Mouse (Mus musculus): Measurements from ENCODE around the gene Zc3h7b.

The Zc3h7b gene

DNA sequence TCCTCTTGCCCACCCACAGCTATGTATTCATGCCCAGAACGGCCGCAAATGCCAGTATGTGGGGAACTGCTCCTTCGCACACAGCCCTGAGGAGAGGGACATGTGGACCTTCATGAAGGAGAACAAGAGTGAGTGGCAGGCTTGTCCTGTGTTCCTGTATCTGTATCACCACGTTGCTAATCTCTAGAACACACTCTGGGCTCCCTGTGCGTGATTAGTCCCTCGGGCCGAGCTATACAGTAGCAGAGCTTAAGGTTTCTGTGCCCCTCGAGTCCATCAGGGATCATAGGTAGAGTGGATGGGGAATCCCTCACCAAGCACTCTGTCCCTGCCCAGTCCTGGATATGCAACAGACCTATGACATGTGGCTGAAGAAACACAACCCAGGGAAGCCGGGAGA is 47.6 kb downstream of the Zc3h7b start:
- DNase-seq (ENCODE audit: low spot score in 2 of 2): no peak

DNA sequence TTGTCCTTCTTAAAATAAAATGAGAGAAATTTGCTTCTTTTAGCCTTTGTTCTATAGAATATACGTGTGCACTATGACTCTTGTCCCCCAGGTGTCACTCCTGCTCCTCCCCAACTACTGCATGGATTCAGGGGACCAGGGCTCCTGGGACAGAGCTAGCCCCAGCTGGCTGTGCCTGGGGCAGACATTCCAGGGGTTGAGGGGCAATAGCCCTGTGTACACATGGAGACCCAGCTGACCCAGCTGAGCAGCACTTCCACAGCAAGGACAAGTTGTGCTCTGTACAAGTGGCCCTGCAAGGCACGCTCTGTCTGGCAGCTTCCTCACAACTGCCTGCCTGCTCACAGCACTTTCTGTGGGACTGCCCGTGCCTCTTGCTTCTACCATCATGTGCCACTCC is 51.4 kb downstream of the Zc3h7b start:
- no peak for DNase-seq (ENCODE audit: low spot score in 2 of 2)

DNA sequence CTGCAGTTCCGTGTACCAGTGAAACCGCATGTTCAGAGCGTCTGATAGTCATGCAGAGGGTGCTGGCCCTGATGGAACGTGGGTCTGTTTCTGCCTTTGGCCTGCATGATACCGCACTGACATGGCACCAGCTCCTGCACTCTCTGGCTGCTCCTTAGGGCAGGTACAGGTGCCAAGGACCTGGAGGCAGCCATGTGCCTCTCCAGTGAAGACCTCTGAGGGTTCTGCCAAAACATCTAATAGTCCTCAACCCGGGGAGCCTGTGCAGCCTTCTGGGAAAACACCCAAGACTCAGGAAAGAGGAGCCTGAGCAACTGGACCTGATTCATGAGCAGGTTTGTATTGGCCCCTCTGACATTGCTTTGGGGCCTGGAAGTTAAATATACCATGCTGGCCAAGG is 53.0 kb downstream of the Zc3h7b start:
- no peak for DNase-seq (ENCODE audit: low spot score in 2 of 2)

DNA sequence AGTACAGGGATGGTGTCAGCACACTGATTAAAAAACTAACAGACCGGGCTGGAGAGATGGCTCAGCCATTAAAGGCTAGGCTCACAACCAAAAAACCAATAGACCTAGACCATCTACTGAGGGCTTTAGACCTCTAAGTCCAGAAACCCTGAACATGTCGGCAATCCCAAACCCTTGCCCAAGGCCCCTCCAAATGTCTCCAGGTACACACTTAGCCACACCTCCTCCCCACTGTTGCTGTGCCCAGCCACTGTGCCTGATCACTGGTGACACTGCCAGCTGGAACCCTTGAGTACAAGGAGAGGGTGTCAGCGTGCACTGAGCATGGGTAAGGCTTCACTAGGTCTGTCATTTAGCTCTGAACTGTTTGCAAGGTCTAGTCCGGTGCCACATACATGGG is 53.6 kb downstream of the Zc3h7b start:
- DNase-seq (ENCODE audit: low spot score in 2 of 2): no peak

DNA sequence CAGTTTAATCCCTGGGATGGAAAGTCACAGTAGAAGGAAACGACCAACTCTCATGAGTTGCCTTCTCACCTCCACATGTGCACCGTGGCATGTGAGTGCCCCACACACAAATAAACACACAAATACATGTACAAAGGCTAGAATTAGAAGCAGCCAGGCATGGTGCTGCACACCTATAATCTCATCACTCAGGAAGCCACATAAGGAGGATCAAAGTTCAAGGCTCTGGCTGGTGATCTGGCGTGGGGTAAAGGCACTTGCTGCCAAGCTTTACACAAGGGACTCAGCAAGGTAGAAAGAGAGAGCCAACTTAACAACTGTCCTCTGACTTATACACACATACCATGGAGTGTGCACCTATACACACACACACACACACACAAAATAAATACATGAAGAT is 55.5 kb downstream of the Zc3h7b start:
- DNase-seq (ENCODE audit: low spot score in 2 of 2): no peak

DNA sequence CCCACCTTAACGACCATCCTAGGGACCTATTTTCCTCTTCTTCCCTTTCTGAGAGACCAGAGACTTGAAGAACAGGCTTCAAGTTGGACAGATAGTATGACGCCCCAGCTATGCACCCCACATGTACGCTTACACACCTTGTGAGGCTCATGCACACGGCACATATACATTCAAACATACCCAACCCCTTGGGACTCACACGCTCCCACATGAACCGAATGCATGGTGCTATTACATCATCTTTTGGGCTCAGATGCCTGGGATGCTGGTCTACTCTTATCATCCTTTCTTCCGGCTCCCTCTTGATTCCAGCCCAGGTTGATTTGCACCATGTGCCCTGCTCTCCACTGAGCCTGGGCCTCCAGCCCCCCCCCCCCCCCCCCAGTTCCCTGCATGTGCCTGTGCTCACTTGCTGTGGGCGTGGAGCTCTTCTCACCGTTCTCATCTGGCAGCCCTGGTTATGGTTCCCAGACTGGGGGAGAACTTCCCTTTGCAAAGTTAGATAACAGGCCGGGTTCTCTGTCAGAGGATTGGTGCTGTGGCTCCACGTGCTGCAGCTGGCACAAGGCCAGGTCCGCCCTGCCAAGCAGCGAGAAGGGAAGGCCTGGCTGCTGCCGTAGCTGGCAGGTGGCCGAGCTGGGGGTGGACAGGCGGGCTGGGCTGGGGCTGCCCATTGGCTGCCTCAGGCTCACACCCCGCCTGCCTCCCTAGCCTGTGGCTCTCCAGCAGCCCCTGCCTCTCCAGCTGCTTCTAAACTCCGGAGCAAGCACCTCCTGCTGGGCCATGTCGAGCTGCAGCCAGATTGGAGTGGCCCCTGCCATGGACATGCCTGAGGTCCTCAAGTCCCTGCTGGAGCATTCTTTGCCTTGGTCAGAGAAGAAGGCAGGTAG is 57.4 kb downstream of the Zc3h7b start, which contains the start of gene Tef:
Gene Tef, plus strand, starts transcription at position 421 of the 890 bp plus-strand sequence.
- peak; percentile 98 to 99 for DNase-seq (ENCODE audit: low spot score in 2 of 2)

DNA sequence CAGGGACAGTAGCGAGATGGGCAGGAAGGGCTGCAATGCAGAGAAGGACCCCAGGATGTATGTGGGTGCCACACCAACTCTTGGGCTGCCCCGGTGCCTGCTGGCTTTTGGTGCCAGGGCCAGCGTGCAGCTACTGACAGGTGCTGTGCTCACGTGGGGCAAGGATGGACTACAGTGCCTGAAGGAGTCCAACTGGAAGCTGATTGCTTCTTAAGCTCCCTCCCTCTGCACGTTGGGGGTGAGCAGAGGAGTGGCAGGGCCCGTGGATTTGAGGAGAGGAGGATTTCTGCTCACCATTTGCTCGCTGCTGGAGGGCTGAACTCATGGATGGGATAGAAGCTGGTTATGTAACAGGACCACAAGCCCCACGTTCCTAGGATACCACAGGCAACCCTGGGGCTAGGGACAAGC is 58.1 kb downstream of the Zc3h7b start:
- DNase-seq (ENCODE audit: low spot score in 2 of 2): peak; percentile 72 to 76

DNA sequence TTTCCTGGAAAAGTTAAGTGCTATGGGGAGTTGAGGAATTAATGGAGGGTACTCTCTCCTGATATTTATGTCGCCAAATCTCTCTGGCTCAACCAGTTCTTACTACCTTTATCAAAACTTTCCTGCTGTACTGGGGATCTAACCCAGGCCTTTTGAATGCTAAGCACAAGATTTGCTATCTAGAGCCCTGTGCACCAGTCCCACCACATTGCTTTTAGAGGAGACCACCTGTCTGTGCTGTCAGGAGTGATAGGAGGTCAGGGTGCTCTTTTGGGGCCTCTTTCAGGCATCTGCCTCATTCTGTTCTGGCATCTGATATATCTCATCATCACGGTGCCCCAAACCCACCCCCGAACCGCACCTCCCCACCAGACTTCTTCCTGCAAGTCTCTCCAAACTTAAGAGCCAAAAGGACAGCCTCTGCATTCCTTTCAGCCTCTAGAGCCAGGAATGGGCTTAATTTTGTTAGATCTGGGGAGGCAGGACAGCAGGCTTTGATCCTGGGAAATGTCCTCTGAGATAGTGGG is 58.6 kb downstream of the Zc3h7b start:
- DNase-seq (ENCODE audit: low spot score in 2 of 2): no peak

DNA sequence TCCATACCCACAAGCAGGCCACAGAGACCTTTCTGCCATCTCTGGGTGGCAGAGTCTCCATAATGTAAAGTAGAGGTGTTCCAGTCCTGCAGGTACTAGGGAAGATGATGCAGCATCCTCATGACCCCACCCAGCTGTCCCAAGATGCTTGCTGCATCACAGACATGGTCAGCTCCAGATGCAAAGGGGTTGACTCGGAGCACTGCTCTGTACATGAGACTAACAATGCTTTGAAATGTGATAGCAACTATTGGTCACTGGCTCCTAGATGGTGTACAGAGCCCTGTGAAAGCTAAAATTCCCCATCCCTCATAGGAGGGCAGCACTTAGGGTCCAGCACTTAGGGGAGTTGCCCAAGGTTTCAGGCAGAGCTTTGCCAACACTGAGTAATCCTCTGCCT is 59.3 kb downstream of the Zc3h7b start:
- no peak for DNase-seq (ENCODE audit: low spot score in 2 of 2)

DNA sequence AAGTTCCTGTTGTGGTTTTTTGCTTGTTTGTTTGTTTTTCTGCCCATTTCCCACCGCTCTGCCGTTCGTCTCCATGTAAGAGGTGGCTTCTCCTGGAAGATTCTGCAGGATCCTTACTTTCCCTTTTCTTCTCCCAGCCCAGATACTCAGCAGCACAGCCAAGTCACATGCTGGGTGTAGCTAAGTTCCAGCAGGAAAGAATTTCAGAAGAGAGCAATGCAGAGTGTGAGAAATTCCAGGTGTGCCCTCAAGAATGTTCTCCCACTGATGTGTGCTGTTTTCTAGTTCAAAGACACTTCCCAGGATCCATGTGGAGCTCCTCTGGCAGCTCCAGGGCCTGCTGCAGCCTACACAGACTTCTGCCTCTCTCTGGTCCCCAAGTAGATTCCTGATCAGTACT is 60.0 kb downstream of the Zc3h7b start:
- no peak for DNase-seq (ENCODE audit: low spot score in 2 of 2)

DNA sequence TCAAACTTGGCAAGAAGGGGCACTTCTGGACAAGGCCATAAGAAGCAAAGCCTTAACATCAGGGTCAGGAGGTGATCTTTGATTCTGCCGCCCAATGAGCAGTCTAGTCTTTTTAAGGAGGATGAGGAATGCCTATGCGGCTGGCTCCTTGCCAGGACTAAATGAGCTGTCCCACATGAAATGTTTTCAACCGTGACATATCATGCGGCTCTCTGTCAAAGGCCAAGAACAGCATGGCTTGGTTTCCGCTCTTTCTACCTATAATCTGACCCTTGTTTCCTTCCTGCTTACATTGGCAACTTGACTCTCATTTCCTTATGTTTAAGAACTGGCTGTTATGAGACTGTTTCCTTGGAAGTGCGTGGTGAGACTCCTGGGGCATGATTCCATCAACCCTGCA is 60.8 kb downstream of the Zc3h7b start:
- DNase-seq (ENCODE audit: low spot score in 2 of 2): no peak

DNA sequence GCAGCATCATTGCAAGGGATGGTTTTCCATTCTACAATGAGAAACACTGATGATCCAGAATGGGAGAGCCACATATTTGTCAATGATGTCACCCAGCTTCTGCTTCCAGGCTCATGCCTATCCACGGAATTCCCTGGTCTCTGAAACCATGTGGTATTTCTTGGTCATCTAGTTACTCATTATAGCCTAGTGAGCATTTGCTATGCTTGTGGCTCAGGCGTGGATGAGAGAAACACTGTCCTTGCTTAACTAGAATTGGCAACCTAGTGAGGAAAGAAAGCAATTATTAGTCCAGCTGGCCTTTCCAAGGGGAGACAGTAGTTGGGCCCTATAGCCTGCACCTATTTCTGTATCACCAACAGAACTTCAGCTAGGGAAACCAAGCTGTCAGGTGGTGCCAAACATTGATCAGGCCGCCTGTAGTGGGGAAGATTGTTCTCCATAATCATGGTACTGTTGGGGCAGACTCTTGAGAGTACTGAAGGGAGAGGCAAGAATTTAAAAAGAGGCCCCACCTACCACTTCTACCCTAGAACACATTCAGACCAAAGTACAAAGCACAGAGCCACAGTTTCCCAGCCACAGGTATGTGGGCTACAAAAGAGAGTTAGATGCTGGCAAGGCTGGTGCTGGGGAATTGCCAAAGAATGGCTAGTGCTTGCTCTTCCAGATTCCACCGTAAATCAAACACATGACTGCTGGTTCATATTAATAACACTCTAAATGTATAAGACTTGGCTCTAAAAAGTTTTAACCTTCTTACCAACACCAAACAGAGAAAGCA is 62.0 kb downstream of the Zc3h7b start:
- DNase-seq (ENCODE audit: low spot score in 2 of 2): no peak

DNA sequence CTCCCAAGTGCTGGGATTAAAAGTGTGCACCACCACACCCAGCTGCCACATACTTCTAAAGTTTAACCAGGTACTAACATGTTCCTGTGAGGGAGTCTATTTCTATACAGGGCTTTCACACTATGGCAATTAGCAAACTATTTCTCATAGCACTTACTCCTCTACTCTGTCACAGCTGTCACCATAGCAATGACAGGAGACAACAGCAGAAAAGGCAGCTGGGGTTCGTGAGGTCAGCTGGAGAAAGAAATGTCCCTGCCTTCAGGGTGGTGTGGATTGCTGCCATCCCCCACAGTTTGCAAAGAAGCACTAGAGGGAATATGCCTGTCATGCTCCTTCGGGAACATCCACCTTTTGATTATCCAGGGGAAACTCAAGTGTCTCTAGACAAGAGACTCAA is 63.9 kb downstream of the Zc3h7b start:
- no peak for DNase-seq (ENCODE audit: low spot score in 2 of 2)

DNA sequence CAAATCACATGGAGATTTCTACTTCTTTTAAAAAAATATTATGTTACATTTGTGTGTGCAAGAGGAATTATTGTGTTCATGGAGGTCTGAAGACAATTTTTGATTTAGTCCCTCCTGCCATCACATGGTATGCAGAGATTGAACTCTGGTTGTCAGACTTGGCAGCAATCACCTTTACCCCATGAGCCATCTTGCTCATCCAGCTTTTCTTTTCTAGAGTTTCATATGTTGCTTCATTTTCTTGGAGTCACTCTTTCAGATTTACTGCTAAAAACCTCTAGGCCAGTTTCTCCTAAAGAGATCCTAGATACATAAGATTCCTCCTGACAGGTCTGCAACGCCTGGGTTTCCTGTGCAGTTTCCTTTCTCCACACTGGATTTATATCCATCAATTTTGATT is 64.7 kb downstream of the Zc3h7b start:
- no peak for DNase-seq (ENCODE audit: low spot score in 2 of 2)

DNA sequence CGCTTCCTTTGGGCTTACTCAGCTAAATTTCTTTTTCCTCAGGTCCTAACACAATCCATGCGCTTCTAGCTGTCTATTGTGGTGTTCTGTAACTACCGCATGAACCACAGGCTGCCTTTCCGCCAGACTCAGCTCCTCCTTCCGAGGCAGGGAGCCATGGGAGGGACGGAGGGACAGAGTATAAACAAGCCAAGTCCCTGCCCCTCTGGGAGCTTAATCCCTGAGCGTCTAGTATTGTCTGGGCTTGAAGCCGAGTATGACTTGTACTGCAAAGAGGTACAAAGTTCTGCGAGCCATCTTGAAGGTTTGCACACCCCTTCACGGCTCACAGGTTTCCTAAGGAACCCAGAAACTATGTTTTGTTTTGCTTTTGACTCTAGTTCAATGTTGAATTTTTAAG is 65.3 kb downstream of the Zc3h7b start:
- peak; percentile 82 to 85 for DNase-seq (ENCODE audit: low spot score in 2 of 2)

DNA sequence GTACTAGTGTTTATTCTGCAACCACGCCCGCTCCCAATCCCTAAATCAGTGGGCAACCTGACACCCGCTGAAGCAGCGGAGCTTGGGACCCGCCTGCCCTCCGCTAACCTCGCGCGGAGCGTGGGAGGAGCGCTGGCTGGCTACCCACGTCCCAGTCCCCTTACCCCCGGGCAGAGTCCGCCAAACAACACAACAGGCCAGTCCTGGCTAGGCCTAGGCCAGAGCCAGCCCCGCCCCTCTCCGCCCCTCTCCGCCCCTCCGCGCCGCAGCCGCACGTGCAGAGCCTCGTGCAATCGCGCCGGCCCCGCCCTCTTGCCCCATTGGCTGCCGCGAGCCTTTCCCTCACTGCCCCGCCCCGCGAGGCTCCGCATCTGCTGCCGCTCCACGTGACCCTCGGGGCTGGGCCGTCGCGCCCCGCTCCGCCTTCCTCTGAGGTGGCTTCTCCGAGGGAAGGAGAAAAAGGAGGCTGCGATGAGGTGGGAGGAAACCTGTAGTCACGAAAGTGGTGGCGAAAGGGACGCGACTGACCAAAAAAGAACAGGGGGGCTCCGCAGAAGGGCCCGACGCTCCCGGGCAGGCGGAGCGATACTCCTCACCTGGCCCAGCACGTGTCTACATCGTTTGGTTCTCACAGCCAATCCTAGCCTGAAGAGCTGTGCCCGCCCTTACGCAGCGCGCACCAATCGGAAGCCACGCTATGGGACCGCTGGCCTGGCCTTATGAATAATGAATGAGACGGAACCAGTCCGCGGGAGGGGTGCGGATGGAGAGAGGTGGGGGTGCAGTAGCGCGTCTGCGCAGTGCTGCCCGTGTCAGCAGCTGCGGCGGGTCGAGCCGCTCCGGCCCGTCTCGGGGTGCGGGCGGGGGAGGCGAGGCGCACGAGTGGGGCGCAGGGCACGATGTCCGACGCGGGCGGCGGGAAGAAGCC is 66.1 kb downstream of the Zc3h7b start:
- peak; percentile 98 to 99 for DNase-seq (ENCODE audit: low spot score in 2 of 2)

DNA sequence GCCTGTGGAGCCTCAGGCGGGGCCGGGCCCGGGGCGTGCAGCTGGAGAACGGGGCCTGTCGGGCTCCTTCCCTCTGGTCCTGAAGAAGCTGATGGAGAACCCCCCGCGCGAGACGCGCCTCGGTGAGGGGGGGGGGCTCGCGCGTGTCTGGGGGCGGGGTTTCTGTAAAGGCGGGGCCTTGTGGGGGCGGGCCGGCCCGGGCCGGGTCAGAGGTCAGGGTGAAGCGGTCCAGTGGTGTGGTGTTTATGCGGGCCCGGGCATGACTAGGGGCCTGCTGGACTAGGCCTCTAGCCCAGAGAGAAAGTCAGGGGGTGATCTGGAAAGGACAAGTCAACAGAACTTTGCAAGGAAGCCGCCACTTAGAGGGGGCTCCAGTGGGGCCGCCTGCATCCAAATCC is 66.7 kb downstream of the Zc3h7b start:
- DNase-seq (ENCODE audit: low spot score in 2 of 2): no peak

DNA sequence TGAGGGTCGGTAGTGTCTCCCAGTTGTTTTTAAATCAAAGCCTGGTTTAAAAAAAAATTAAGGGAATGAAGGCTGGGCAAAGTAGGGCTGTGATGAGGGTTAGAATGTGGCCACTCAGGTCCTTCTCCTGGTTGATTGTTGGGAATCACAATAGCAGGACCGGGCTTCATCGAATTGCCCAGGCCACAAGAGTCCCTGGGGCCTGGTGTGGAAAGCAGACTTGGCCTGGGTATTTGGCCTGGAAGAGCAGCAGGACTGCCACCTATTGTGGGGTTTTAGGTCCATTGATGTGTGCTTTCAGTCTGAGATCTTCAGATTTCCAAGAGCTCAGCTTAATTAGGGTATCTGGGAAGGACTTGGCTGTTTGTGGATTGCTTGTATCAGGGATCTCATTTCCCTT is 67.4 kb downstream of the Zc3h7b start:
- DNase-seq (ENCODE audit: low spot score in 2 of 2): no peak

DNA sequence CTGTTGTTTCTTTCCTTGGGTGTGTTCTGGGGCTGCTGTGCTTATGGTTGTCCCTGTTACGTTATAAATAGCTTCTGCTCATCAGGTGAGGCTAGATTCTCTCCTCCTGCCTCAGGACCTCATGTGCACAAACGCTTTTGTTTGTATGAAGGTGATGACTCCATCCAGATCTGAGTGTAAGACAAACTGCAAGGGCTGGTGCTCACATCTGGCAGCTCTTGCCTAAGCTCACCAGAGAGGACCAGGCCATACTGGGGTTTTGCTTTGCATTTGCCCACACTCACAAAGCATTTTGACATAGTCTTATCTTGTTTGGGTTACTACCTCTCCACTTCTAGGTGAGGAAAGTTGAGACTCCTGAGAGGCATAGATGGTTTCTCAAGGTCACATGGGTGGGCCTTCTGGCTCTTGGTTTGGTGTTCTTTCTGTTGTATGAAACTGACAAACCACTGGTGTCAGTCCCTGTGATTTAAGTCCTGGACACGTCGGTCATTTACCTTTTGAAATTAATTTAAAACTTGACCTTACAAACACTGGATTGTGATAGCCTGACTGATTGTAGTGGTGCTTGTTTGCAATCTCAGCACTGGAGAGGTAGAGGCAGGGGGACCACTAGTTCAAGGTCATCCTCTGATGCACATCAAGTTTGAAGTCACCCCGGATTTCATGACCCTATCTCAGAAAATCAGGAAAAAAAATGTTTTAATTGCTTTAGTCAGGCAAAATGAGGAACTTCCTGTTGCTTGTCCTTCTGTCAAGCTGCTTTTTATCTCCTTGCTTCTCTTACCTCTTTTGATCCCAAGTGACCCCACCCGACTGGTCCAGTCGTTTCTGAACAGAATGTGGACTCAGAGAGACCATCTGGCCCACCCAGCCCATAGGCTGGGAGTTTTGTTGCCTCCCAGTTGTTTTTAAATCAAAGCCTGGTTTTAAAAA is 68.1 kb downstream of the Zc3h7b start:
- DNase-seq (ENCODE audit: low spot score in 2 of 2): no peak

DNA sequence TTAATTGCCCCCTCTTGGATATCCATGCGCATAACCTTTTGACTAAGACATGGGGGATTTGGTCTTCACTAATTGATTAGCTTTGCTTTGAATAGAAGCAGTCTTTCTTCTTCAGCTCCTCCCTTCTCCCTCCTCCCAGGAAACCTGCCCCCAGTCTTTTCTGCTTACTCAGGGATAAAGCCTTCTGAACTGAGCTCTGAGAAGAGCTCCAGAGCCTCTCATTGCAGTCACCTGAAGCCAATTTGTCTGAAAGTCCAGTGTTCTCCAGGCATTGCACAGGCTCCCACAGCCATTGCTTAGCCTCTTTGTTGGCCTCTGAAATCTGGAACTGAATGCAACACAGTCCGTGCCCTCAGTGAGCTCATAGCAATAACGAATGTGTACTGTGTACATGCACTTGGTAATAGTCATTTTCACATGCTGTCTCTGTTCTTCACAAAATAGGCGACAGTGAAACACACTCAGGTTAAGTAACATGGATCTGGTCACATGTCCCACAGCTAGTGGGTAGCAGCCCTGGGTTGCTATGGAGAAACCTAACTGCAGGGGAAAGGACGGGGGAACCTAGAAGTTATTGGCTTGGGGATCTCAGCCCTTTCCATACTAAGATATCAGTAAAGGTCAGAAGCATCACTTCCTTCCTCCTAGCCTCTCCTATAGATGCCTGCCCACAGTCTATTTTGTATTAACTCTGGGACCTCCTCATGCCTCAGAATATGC is 69.3 kb downstream of the Zc3h7b start:
- no peak for DNase-seq (ENCODE audit: low spot score in 2 of 2)

Data from left cerebral cortex, adult 9 months (tissue).